Mouse (Mus musculus): ENCODE measurements at regions not wholly inside any gene's neighbourhood (a gene's known extent, or its start where the extent isn't known, plus 50 kb on each side); places are given as distances from the start of the nearest gene placed in this dataset.

- H3K27ac ChIP-seq: no peak overlapping the region
- no peaks in the 10 kb centered on the region for H3K36me3 ChIP-seq
- no peak overlapping the region for H3K4me2 ChIP-seq
- H3K27me3 ChIP-seq: no peaks in the 10 kb centered on the region
- no peak for ATAC-seq (ENCODE audit: low read depth)
- no peaks in the 10 kb centered on the region for H3K4me1 ChIP-seq (replicated peaks)
- 59% methylated on average over 5 of the region's 5 CpGs for WGBS (ENCODE audit: insufficient replicate concordance)
- no peak for DNase-seq
- H3K9ac ChIP-seq: no peak overlapping the region
- H3K9me3 ChIP-seq (replicated peaks): no peaks in the 10 kb centered on the region
- H3K4me3 ChIP-seq (replicated peaks): no peak overlapping the region
Observed at GRCm38 (mm10) chr8:26362366-26362765, 243.0 kb downstream of the Gm45692 start.

- Histone ChIP-seq H3K4me1 (replicated peaks) (no peaks in the 10 kb centered on the region), H3K9me3 (replicated peaks) (no peaks in the 10 kb centered on the region), H3K4me3 (replicated peaks) (no peak overlapping the region), H3K27ac (no peak overlapping the region), H3K36me3 (no peaks in the 10 kb centered on the region), H3K27me3 (no peaks in the 10 kb centered on the region), H3K4me2 (no peak overlapping the region), H3K9ac (no peak overlapping the region)
- ATAC-seq (ENCODE audit: low read depth) (no peak), DNase-seq (no peak)
- WGBS (ENCODE audit: insufficient replicate concordance): 66% methylated on average over 4 of the region's 4 CpGs
Observed at GRCm38 (mm10) chr8:26363616-26364015, 244.3 kb downstream of the Gm45692 start.

- H3K4me2 ChIP-seq: no peak overlapping the region
- H3K9ac ChIP-seq: no peak overlapping the region
- no peaks in the 10 kb centered on the region for H3K36me3 ChIP-seq
- no peak overlapping the region for H3K27ac ChIP-seq
- H3K4me3 ChIP-seq (replicated peaks): no peak overlapping the region
- no peaks in the 10 kb centered on the region for H3K4me1 ChIP-seq (replicated peaks)
- 52% methylated on average over 4 of the region's 4 CpGs for WGBS (ENCODE audit: insufficient replicate concordance)
- no peaks in the 10 kb centered on the region for H3K9me3 ChIP-seq (replicated peaks)
- H3K27me3 ChIP-seq: no peaks in the 10 kb centered on the region
- DNase-seq (no peak), ATAC-seq (ENCODE audit: low read depth) (no peak)
Observed at GRCm38 (mm10) chr8:26364637-26365036, 245.3 kb downstream of the Gm45692 start.

GRCm38 (mm10) chr8:26380668-26381067 lies 261.3 kb downstream of the Gm45692 start:
- H3K36me3 ChIP-seq: no peaks in the 10 kb centered on the region
- no peak overlapping the region for H3K4me2 ChIP-seq
- no peak for ATAC-seq (ENCODE audit: low read depth)
- H3K9ac ChIP-seq: no peak overlapping the region
- no peaks in the 10 kb centered on the region for H3K27me3 ChIP-seq
- DNase-seq: no peak
- no peaks in the 10 kb centered on the region for H3K9me3 ChIP-seq (replicated peaks)
- no peak overlapping the region for H3K4me3 ChIP-seq (replicated peaks)
- no peak overlapping the region for H3K27ac ChIP-seq
- no peaks in the 10 kb centered on the region for H3K4me1 ChIP-seq (replicated peaks)
- WGBS (ENCODE audit: insufficient replicate concordance): 15% methylated on average over 3 of the region's 3 CpGs

- no peaks in the 10 kb centered on the region for H3K4me1 ChIP-seq (replicated peaks)
- WGBS (ENCODE audit: insufficient replicate concordance): 73% methylated on average over 7 of the region's 7 CpGs
- no peak overlapping the region for H3K4me2 ChIP-seq
- ATAC-seq (ENCODE audit: low read depth): no peak
- no peaks in the 10 kb centered on the region for H3K9me3 ChIP-seq (replicated peaks)
- no peak overlapping the region for H3K4me3 ChIP-seq (replicated peaks)
- no peaks in the 10 kb centered on the region for H3K36me3 ChIP-seq
- no peak overlapping the region for H3K9ac ChIP-seq
- no peak for DNase-seq
- no peaks in the 10 kb centered on the region for H3K27me3 ChIP-seq
- no peak overlapping the region for H3K27ac ChIP-seq
Observed at GRCm38 (mm10) chr8:26382426-26382825, 263.1 kb downstream of the Gm45692 start.

GRCm38 (mm10) chr8:26383886-26384285 lies 264.6 kb downstream of the Gm45692 start:
- DNase-seq (no peak), ATAC-seq (ENCODE audit: low read depth) (no peak)
- 42% methylated on average over 3 of the region's 3 CpGs for WGBS (ENCODE audit: insufficient replicate concordance)
- H3K27ac ChIP-seq: no peak overlapping the region
- H3K9ac ChIP-seq: no peak overlapping the region
- H3K4me2 ChIP-seq: no peak overlapping the region
- no peaks in the 10 kb centered on the region for H3K9me3 ChIP-seq (replicated peaks)
- no peaks in the 10 kb centered on the region for H3K36me3 ChIP-seq
- no peaks in the 10 kb centered on the region for H3K27me3 ChIP-seq
- no peak overlapping the region for H3K4me3 ChIP-seq (replicated peaks)
- H3K4me1 ChIP-seq (replicated peaks): no peaks in the 10 kb centered on the region

GRCm38 (mm10) chr8:26384305-26384993 lies 265.1 kb downstream of the Gm45692 start:
- no peaks in the 10 kb centered on the region for H3K27me3 ChIP-seq
- ATAC-seq (ENCODE audit: low read depth): no peak
- no peaks in the 10 kb centered on the region for H3K4me1 ChIP-seq (replicated peaks)
- DNase-seq: no peak
- H3K4me3 ChIP-seq (replicated peaks): no peak overlapping the region
- H3K9me3 ChIP-seq (replicated peaks): no peaks in the 10 kb centered on the region
- no peak overlapping the region for H3K4me2 ChIP-seq
- 8% methylated on average over 3 of the region's 3 CpGs for WGBS (ENCODE audit: insufficient replicate concordance)
- no peak overlapping the region for H3K9ac ChIP-seq
- H3K36me3 ChIP-seq: no peaks in the 10 kb centered on the region
- no peak overlapping the region for H3K27ac ChIP-seq

- no peaks in the 10 kb centered on the region for H3K9me3 ChIP-seq (replicated peaks)
- H3K27me3 ChIP-seq: no peaks in the 10 kb centered on the region
- DNase-seq (no peak), ATAC-seq (ENCODE audit: low read depth) (no peak)
- H3K4me3 ChIP-seq (replicated peaks): no peak overlapping the region
- H3K27ac ChIP-seq: no peak overlapping the region
- no peak overlapping the region for H3K4me2 ChIP-seq
- no peaks in the 10 kb centered on the region for H3K36me3 ChIP-seq
- H3K4me1 ChIP-seq (replicated peaks): no peaks in the 10 kb centered on the region
- H3K9ac ChIP-seq: no peak overlapping the region
- 33% methylated on average over 6 of the region's 6 CpGs for WGBS (ENCODE audit: insufficient replicate concordance)
Observed at GRCm38 (mm10) chr8:26384994-26385345, 265.6 kb downstream of the Gm45692 start.

GRCm38 (mm10) chr8:26395061-26395460 lies 275.7 kb downstream of the Gm45692 start:
- 71% methylated on average over 6 of the region's 6 CpGs for WGBS (ENCODE audit: insufficient replicate concordance)
- H3K4me1 ChIP-seq (replicated peaks): no peaks in the 10 kb centered on the region
- H3K27ac ChIP-seq: no peak overlapping the region
- H3K4me2 ChIP-seq: no peak overlapping the region
- H3K27me3 ChIP-seq: no peaks in the 10 kb centered on the region
- H3K4me3 ChIP-seq (replicated peaks): no peak overlapping the region
- no peak overlapping the region for H3K9ac ChIP-seq
- H3K9me3 ChIP-seq (replicated peaks): no peaks in the 10 kb centered on the region
- no peak for DNase-seq
- H3K36me3 ChIP-seq: no peaks in the 10 kb centered on the region
- ATAC-seq (ENCODE audit: low read depth): no peak

- ATAC-seq (ENCODE audit: low read depth): no peak
- no peak for DNase-seq
- H3K27me3 ChIP-seq: no peaks in the 10 kb centered on the region
- no peaks in the 10 kb centered on the region for H3K4me1 ChIP-seq (replicated peaks)
- no peaks in the 10 kb centered on the region for H3K36me3 ChIP-seq
- H3K4me3 ChIP-seq (replicated peaks): no peak overlapping the region
- no peak overlapping the region for H3K4me2 ChIP-seq
- WGBS (ENCODE audit: insufficient replicate concordance): 65% methylated on average over 6 of the region's 6 CpGs
- no peak overlapping the region for H3K9ac ChIP-seq
- H3K9me3 ChIP-seq (replicated peaks): no peaks in the 10 kb centered on the region
- H3K27ac ChIP-seq: no peak overlapping the region
Observed at GRCm38 (mm10) chr8:26420002-26420401, 300.7 kb downstream of the Gm45692 start.

GRCm38 (mm10) chr8:26420536-26420935 lies 301.2 kb downstream of the Gm45692 start:
- Histone ChIP-seq H3K4me2 (no peak overlapping the region), H3K4me1 (replicated peaks) (no peaks in the 10 kb centered on the region), H3K9me3 (replicated peaks) (no peaks in the 10 kb centered on the region), H3K36me3 (no peaks in the 10 kb centered on the region), H3K27ac (no peak overlapping the region), H3K4me3 (replicated peaks) (no peak overlapping the region), H3K27me3 (no peaks in the 10 kb centered on the region), H3K9ac (no peak overlapping the region)
- ATAC-seq (ENCODE audit: low read depth) (no peak), DNase-seq (no peak)
- 75% methylated on average over 10 of the region's 10 CpGs for WGBS (ENCODE audit: insufficient replicate concordance)

GRCm38 (mm10) chr8:26427311-26427710 lies 308.0 kb downstream of the Gm45692 start:
- H3K4me3 ChIP-seq (replicated peaks): no peak overlapping the region
- no peak overlapping the region for H3K9ac ChIP-seq
- no peaks in the 10 kb centered on the region for H3K27me3 ChIP-seq
- no peak overlapping the region for H3K4me2 ChIP-seq
- ATAC-seq (ENCODE audit: low read depth) (no peak), DNase-seq (no peak)
- no peaks in the 10 kb centered on the region for H3K4me1 ChIP-seq (replicated peaks)
- H3K27ac ChIP-seq: no peak overlapping the region
- WGBS (ENCODE audit: insufficient replicate concordance): 75% methylated on average over 7 of the region's 7 CpGs
- H3K9me3 ChIP-seq (replicated peaks): no peaks in the 10 kb centered on the region
- H3K36me3 ChIP-seq: no peaks in the 10 kb centered on the region

Measured in liver, embryonic 13.5 days (tissue).